Mouse (Mus musculus) gastrocnemius, postnatal 4 days (tissue): ENCODE data around the gene Nrl. TPM values are rescaled to one million over a fixed set of nuclear protein-coding genes. Genes with fewer than 3 reads are reported as not detected.
A peak's percentile ranks its signal among the peaks of the same experiment; 100 is the strongest.

Experiments used
- DNase-seq, 2 experiments: peaks; one replicate each; pipeline ENCODE4 v3.0.0; 2021 to 2022; ENCODE audit warnings: low spot score in 2 of 2, mixed read lengths in 2 of 2
- total RNA-seq, 2 experiments: library from RNA; stranded (reverse); gene quantifications; 2 replicates each; pipeline ENCODE4 v1.2.3; 2021

Nrl gene
- total RNA-seq, 2 experiments from 2014 or later = not detected

DNA sequence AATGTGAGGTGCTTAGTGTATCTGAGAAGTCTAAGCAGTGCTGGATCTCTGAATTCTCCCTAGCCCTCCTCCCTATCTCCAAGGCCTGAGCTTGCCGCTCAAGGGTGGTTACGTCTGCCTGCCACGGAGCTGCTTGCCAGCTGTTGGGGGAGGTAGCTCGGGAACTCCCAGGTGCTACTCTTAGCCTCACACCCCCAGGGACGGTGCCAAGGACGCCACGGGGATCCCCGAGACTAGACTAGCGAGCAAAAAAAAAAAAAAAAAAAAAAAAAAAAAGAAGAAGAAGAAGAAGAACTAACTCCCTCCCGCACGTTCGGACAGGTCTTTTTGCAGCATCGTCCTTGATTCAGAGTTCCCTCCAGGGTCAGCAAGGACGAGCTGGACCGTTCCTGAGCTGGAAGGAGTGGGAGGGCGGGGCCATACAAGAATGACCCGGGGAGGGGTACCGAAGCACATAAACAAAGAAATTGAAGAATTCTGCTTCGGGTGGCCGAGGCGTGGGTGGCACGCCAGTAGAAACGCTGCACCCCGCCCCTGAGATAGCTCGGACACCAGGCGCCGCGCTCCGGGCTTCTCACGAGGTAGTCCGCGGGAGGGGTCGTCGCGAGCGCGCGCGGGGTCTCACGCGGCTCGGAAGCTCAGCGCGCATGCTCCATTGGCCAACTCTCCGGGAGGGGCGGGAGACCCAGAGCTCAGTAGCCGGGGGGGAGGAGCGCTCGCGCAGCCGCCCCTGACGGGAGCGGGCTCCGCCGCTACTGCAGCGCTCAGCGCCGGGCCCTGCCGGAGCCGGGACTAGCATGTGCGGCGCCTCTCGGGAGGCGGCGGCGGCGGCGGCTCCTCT is 34.2 kb downstream of the Nrl start, which contains the start of gene Carmil3:
Gene Carmil3 (plus strand): TSS at position 291 of the 841 bp plus-strand sequence.
- peak in 1 of 2 experiments; percentile 64 for DNase-seq

DNA sequence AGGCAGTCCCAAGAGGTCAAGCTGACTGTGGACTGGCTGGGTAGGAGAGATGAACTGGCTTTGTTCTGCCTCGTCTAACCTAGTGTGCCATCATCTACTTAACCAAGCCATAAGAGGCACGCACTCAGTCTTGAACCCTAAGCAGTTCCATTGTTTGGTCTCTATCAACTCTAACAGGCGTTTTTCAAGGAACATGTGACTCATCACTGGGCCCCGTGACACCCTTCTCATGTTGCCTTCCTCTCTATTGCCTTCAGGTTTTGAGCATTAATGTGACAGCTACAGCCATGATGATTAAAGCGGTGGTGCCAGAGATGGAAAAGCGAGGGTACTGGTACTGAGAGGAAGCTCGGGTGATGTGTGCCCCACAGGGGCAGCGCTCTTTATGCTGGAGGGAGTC is 37.9 kb downstream of the Nrl start:
- DNase-seq = no peak

DNA sequence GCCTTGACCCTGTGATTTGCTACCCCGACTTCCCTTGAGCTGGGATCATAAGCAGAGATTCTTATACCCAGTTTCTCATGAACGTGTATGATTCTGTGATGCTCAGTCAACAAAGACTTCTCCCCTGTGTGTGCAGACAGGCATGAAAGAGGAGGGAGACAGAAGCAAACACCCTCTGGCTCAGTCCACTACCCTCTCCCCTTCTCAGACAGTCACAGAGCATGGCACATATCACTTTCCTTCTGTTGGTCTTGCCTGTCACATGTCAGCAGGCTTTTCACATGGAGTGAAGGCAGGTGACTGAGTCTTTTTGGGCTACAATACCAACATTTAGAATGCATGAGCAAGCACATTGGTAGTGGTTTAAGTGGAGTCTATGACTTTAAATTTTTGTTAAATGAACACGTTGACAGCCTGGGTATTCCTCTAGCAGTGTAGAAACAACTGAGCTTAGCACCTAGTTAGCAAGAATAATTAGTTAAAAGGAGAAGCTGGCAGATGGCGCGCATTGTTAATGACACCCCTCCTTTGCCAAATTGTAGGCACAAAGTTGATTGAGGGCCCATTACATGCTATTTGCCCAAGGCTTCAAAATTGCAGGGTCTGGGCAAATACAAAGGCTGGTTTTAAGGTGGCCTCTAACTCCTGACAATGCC is 40.2 kb downstream of the Nrl start:
- no peak for DNase-seq

DNA sequence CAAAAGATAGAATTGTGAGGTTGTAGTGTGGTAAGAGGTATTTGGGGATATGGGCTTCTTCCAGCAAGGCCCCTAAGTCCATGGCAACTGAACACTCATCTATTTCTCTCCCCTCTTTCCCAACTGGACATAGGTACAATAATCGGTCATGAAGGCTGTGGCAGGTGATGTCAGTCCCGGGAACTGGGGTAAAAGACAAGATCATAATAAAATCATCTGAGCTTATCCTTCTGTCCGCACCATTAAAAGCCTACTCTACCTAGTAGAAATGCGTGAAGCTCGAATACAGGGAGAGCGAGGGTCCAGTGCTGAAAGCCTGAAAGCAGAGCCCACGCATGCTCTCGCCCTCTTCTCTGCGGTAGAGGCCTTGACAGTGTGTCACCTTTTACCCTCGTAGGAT is 45.2 kb downstream of the Nrl start:
- no peak for DNase-seq

DNA sequence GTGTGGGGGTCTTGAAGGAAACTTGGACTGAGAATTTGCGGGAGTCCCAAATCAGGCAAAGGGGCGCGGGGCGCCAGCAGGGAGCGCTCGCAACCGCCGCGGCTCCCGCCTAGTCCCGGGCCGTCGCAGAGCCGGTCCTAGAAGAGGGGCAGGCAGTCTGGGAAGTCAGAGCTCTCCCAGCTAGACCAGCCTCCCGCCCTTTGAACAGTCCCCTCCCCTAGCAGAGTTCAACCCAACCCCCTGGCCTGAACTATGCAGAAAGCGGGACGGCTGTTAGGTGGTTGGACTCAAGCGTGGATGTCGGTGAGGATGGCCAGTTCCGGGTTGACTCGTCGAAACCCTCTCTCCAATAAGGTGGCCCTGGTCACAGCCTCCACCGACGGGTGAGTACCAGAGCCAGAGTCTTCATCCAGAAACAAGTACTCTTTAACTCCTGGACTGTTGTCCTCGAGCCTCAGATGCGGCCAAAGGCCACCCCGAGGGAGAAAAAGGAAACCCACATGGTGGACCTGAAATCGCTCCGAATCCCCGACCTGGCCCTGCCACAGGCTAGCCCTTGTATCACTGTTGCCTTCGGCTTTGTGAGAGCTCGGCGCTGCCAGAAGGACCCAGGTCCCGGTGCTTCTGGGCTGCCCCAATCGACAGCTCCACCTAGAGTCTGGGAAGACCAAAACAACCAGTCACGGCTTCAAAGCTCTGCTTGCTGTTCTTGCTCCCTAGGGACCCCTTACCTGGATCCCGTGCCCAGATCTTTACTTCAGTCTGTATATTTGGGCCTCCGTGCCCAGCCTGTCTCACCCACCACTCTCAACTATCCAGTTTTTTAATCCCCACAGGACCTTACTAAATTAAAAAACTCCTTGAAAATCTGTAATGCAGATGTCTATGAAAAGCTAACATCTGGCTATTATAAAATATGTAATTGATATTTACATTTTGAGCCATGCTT is 45.9 kb downstream of the Nrl start, which contains the start of gene Dhrs4:
Gene Dhrs4 (plus strand): TSS at position 108 of the 949 bp plus-strand sequence.
- peak; percentile 53 to 75 for DNase-seq

DNA sequence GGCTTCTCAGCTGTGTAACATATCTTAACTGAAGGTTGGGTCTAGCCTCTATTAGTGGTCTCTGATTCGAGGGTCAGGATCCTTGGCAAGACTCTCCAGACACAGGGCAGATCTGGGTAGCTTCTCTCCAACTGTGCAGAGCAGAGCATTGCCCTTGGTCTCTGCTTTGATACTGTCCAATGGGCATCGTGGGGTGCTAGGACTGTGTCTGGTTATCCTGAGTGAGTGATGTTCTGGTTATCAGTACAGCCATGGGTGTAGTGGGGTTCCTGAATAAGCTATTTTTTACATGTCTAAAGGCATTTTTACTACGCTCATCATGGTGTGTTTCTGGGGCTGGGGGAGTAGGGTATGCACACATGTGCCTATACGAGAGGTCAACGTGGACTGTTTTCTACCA is 47.0 kb downstream of the Nrl start:
- no peak for DNase-seq

DNA sequence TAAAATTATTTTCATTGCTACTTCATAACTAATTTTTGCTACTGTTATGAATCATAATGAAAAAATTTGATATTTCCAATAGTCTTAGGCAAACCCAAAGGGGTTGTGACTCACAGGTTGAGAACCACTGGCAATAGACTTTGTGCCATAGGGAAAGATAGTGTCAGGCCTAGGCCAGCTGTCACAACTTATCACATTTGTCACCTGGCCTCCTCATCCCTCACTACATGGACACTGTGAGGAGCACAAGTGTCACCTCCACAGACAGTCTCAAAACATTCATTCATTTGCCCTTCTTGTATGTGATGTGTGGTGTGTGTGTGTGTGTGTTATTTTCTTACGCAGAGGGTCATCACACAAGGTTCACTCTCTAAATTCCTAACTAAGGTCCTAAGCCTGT is 47.4 kb downstream of the Nrl start:
- DNase-seq = no peak

DNA sequence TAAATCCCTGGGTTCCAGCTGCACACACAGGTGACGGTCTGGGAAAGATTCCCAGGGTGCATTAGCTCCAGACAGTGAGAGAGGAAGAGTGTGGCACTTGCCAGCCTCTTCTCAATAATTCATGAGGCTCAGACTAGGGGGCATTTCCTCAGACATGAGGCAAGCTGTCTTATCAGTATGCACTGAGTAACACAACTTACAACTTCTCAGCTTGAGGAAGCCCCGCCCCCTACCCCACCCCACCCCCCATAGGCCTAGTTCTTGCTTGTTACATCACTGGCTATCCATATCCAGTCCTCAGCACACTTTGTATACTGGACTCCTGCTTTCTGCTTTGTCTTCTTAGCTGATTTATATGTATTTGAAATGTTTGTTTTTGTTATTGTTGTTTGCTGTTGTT is 49.1 kb downstream of the Nrl start:
- no peak for DNase-seq

DNA sequence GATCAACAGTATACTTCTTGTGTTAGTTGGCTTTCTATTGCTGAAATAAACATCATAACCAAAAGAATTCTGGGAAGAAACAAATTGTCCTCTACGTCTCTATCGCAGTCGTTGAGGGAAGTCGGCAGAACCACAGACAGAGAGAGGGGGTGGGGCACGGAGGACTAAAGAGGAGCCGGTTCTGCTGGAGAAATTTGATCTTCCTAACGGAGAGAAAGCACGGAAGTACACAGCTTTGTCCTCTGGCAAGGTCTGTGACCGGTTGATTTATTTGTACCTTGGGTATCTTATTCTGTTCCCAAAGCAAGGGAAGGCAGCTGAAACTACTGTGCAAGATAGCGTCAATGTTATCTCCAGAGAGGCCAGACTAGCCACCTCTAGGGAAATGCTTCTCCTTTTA is 54.0 kb downstream of the Nrl start:
- DNase-seq = no peak

DNA sequence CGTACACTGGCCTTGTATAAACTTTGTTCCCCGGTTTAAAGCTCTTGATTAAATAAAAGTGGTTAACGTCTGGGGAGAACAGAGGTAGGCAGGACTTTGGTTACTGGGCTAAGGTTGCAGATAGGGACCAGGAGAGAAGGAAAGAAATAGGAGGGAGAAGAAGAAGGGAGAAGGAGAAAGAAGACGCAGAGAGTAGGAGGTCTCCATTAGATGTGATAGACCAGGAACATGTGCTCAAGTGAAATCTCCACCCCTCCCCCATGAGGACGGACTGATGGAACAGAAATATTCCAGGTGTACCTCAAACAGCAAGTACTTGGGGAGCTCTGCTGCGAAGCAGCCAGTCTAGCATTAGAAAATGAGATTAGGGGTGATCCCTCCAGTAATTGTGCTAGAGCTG is 55.0 kb downstream of the Nrl start:
- DNase-seq = no peak

DNA sequence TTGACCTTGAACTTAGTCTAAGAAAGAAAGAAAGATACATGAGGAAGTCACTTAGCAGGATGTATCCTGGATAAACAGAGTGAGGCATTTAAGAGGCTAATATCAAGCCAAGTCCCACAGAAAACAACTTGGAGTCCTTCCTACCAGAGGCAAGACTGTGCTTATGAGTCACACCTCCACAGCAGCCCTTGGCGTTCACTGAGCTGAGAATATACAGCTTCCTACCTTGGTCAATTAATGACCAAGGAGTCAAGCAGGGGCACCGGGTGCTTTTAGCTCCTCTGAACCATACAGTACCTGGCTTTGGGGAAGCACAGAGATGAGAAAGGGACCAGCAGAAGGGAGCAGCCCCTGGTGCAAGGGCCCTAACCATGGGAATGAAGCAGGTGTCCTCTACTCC is 55.7 kb downstream of the Nrl start:
- no peak for DNase-seq

Other genes with a start within 250 kb of the Nrl start
- 10 to 100 TPM; 23.7 to 28.5 TPM for gene Dhrs4, start 46.2 kb downstream of the Nrl start, total RNA-seq
- 1 to 10 TPM; 3.2 to 4.4 TPM for gene Carmil3, start 34.3 kb downstream of the Nrl start, total RNA-seq
- gene Cpne6, start 14.5 kb downstream of the Nrl start, total RNA-seq = not detected
- gene Pck2, start 15.3 kb upstream of the Nrl start, total RNA-seq = 10 to 100 TPM; 21.6 to 21.8 TPM
- gene Dcaf11, start 35.0 kb upstream of the Nrl start, total RNA-seq = 10 to 100 TPM; 44.5 to 54.3 TPM
- 1 to 10 TPM in 1 of 2 experiments, not detected in 1; 1.4 TPM for gene A730061H03Rik, start 35.4 kb upstream of the Nrl start, total RNA-seq
- gene Fitm1, start 50.6 kb upstream of the Nrl start, total RNA-seq = 100 to 1,000 TPM; 294 to 332 TPM
- 10 to 100 TPM; 82.0 to 88.4 TPM for gene Psme1, start 53.1 kb upstream of the Nrl start, total RNA-seq
- 10 to 100 TPM; 49.1 to 53.6 TPM for gene Emc9, start 60.3 kb upstream of the Nrl start, total RNA-seq
- 100 to 1,000 TPM; 124 to 153 TPM for gene Psme2, start 66.1 kb upstream of the Nrl start, total RNA-seq
- 10 to 100 TPM; 21.2 to 22.4 TPM for gene Rnf31, start 66.7 kb upstream of the Nrl start, total RNA-seq
- gene Irf9, start 78.6 kb upstream of the Nrl start, total RNA-seq = 1 to 10 TPM; 7.0 to 9.0 TPM
- gene Rec8, start 93.1 kb upstream of the Nrl start, total RNA-seq = 1 to 10 TPM; 2.7 to 3.2 TPM
- 100 to 1,000 TPM in 1 of 2 experiments, 10 to 100 TPM in 1; 97.6 to 104 TPM for gene Ipo4, start 111.0 kb upstream of the Nrl start, total RNA-seq
- gene Gm49378, start 112.9 kb upstream of the Nrl start, total RNA-seq = 1 to 10 TPM; 1.7 to 2.4 TPM
- gene Tm9sf1, start 118.8 kb upstream of the Nrl start, total RNA-seq = 10 to 100 TPM; 46.8 to 47.8 TPM
- gene Tssk4, start 125.2 kb upstream of the Nrl start, total RNA-seq = 1 to 10 TPM; 1.4 to 2.0 TPM
- gene Mdp1, start 135.5 kb upstream of the Nrl start, total RNA-seq = 10 to 100 TPM; 27.2 to 27.5 TPM
- gene Gmpr2, start 147.0 kb upstream of the Nrl start, total RNA-seq = 10 to 100 TPM; 12.7 to 13.9 TPM
- 100 to 1,000 TPM; 257 to 278 TPM for gene Nedd8, start 147.1 kb upstream of the Nrl start, total RNA-seq
- 10 to 100 TPM; 21.6 to 21.7 TPM for gene Tinf2, start 156.8 kb upstream of the Nrl start, total RNA-seq
- under 1 TPM; 0.39 to 0.49 TPM for gene Tgm1, start 188.9 kb upstream of the Nrl start, total RNA-seq
- gene Rabggta, start 197.3 kb upstream of the Nrl start, total RNA-seq = 10 to 100 TPM; 10.9 to 12.8 TPM
- gene Dhrs1, start 220.7 kb upstream of the Nrl start, total RNA-seq = 10 to 100 TPM; 40.1 to 41.3 TPM
- 10 to 100 TPM; 16.9 to 18.5 TPM for gene Nop9, start 220.7 kb upstream of the Nrl start, total RNA-seq
- gene Cideb, start 233.5 kb upstream of the Nrl start, total RNA-seq = under 1 TPM in 1 of 2 experiments, not detected in 1; 0.36 TPM
- under 1 TPM; 0.13 to 0.20 TPM for gene Ltb4r2, start 236.4 kb upstream of the Nrl start, total RNA-seq
- gene Ltb4r1, start 241.0 kb upstream of the Nrl start, total RNA-seq = under 1 TPM; 0.49 to 0.64 TPM